Mouse (Mus musculus): Measurements from ENCODE around the gene 1700029I15Rik. TPM values are rescaled to one million over a fixed set of nuclear protein-coding genes. Genes with fewer than 3 reads are reported as not detected.

The 1700029I15Rik gene
- polyA plus RNA-seq, 2 experiments = 0.85 to 1.1 TPM

GRCm38 (mm10) chr2:92373437-92373813, 8.9 kb upstream of the 1700029I15Rik start:
- peaks cover 35% of the 10 kb centered on the region for H3K27me3 ChIP-seq (ENCODE audit: control insufficient read depth, insufficient read depth, low read length)
- H3K4me2 ChIP-seq (ENCODE audit: low read depth) = no peak overlapping the region
- H3K27ac ChIP-seq = no peak overlapping the region
- H3K9me3 ChIP-seq (ENCODE audit: control insufficient read depth, low read length) = no peaks in the 10 kb centered on the region
- DNase-seq (ENCODE audit: low read depth in 3 of 3, low spot score in 3 of 3) (no peak), ATAC-seq (ENCODE audit: insufficient read depth) (no peak)
- H3K9ac ChIP-seq (replicated peaks) = no peak overlapping the region
- TF ChIP-seq CTCF (IDR thresholded peaks at IDR 0.05; ENCODE audit: low read depth) (no peak), EP300 (IDR thresholded peaks at IDR 0.05; ENCODE audit: low read depth) (no peak)
- 58% methylated on average over 11 of the region's 11 CpGs for WGBS (ENCODE audit: insufficient replicate concordance)
- peaks cover 4% of the 10 kb centered on the region; the same call in 1 of the 2 replicates for H3K36me3 ChIP-seq (replicated peaks; ENCODE audit: control insufficient read depth, insufficient read depth, low read depth)
- peaks cover 4 to 13% of the 10 kb centered on the region in 2 experiments; a peak in 3 of 4 replicates for H3K4me1 ChIP-seq (replicated peaks; ENCODE audit: control insufficient read depth in 2 of 2, insufficient read depth in 2 of 2, low read length in 1 of 2)
- H3K4me3 ChIP-seq (ENCODE audit: insufficient read depth in 1 of 2, low read depth in 2 of 2, low read length in 2 of 2) = no peak overlapping the region

DNA sequence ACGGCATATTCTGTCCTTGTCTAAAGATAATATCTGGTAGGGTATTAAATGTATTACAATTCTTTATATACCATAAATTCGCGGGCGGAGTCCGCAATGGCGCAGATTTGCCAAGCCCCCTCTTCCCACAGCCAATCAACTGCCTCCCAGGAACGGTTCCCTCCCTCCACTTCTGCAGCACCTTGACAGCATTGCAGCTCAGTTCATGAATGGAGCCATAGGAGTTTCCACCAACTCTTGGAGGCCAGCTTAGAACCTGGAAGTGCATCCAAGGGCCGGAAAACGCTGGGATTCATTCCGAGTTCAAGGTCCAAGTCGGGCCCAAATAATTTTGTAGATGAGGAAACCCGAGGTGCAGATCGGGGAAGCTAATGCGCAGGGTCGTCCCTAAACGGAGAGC, 7.8 kb upstream of the 1700029I15Rik start, which contains the start of the genes Pex16 and Large2:
TSS of gene Pex16 (plus strand) at position 163 of the 400 bp plus-strand sequence.
TSS of gene Large2 (minus strand) at position 356 of the 400 bp plus-strand sequence.
- H3K9me3 ChIP-seq (ENCODE audit: control insufficient read depth, low read length) = no peaks in the 10 kb centered on the region
- H3K36me3 ChIP-seq (replicated peaks; ENCODE audit: control insufficient read depth, insufficient read depth, low read depth) = peaks cover 6% of the 10 kb centered on the region; the same call in 1 of the 2 replicates
- peaks cover 30% of the 10 kb centered on the region for H3K27me3 ChIP-seq (ENCODE audit: control insufficient read depth, insufficient read depth, low read length)
- H3K4me3 ChIP-seq (ENCODE audit: insufficient read depth in 1 of 2, low read depth in 2 of 2, low read length in 2 of 2) = peak within 1 kb of the TSS; percentile 66 to 88
- H3K27ac ChIP-seq = peak within 1 kb of the TSS; percentile 65
- H3K4me1 ChIP-seq (replicated peaks; ENCODE audit: control insufficient read depth in 2 of 2, insufficient read depth in 2 of 2, low read length in 1 of 2) = peaks cover 4 to 13% of the 10 kb centered on the region in 2 experiments; a peak in 3 of 4 replicates
- DNase-seq (ENCODE audit: low read depth in 3 of 3, low spot score in 3 of 3) (peak; percentile 43 to 55 (median 46)), ATAC-seq (ENCODE audit: insufficient read depth) (peak; percentile 16; the same call in 1 of the 2 replicates)
- peak within 1 kb of the TSS; percentile 66 for H3K9ac ChIP-seq (replicated peaks)
- no peak for TF ChIP-seq EP300 (IDR thresholded peaks at IDR 0.05; ENCODE audit: low read depth)
- TF ChIP-seq CTCF (IDR thresholded peaks at IDR 0.05; ENCODE audit: low read depth) = no peak
- peak within 1 kb of the TSS; percentile 98 for H3K4me2 ChIP-seq (ENCODE audit: low read depth)
- 3% methylated on average over 16 of the region's 16 CpGs for WGBS (ENCODE audit: insufficient replicate concordance)

DNA sequence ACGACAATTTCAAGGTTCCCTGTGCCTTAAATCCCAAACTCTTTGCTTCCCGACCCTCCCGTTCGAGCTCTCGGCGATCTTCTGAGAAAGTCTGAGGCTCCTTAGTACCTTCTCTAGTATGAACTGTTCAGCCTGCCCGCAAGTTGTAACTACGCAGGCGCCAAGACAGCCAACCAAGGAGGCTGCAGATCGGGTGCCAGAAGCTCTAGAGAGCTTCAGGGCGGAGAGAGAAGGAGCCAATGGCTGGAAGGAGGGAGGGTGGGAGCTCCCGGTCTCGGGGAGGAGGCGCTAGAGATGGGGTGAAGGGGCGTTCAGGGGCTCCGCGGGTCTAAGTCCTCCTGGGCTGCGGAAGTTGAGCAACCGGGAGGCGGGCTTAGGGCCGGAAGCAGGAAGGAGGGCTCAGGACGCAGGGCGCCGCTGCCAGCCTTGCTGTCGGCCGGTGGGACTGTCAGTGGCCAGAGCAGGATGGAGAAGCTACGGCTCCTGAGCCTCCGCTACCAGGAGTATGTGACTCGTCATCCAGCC, 7.2 kb upstream of the 1700029I15Rik start:
- under 1% methylated on average over 29 of the region's 29 CpGs for WGBS (ENCODE audit: insufficient replicate concordance)
- Histone ChIP-seq H3K27ac (peak overlapping the region; percentile 65), H3K36me3 (replicated peaks; ENCODE audit: control insufficient read depth, insufficient read depth, low read depth) (peaks cover 6% of the 10 kb centered on the region; the same call in 1 of the 2 replicates), H3K9ac (replicated peaks) (peak overlapping the region; percentile 66), H3K4me3 (ENCODE audit: insufficient read depth in 1 of 2, low read depth in 2 of 2, low read length in 2 of 2) (peak overlapping the region; percentile 66 to 88), H3K9me3 (ENCODE audit: control insufficient read depth, low read length) (no peaks in the 10 kb centered on the region), H3K4me1 (replicated peaks; ENCODE audit: control insufficient read depth in 2 of 2, insufficient read depth in 2 of 2, low read length in 1 of 2) (peaks cover 4 to 13% of the 10 kb centered on the region in 2 experiments; a peak in 3 of 4 replicates), H3K27me3 (ENCODE audit: control insufficient read depth, insufficient read depth, low read length) (peaks cover 24% of the 10 kb centered on the region), H3K4me2 (ENCODE audit: low read depth) (peak overlapping the region; percentile 98)
- TF ChIP-seq CTCF (IDR thresholded peaks at IDR 0.05; ENCODE audit: low read depth) = no peak
- no peak; the same call in 1 of the 2 replicates for TF ChIP-seq EP300 (IDR thresholded peaks at IDR 0.05; ENCODE audit: low read depth)
- DNase-seq (ENCODE audit: low read depth in 3 of 3, low spot score in 3 of 3) = peak; percentile 91 to 93 (median 92)
- ATAC-seq (ENCODE audit: insufficient read depth) = peak; percentile 95

DNA sequence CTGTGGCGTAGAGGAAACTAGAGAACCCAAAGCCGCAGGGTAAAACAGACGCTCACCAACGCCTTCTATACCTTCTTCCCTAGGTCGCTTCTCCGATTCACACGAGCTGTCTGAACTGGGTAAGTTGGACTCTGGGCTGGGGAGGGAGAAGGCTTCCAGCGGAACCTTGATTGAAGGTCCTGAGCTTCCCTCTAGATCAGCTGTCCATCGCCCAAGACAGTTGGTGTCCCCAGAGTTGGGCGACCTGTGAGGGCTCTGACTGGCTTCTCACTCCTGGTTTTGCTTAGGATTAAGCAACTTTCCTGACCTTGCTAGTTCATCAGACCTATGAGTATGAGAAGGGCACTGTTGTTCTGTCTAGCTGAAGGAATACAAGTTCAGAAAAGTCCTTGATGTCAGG, 6.5 kb upstream of the 1700029I15Rik start:
- H3K4me3 ChIP-seq (ENCODE audit: insufficient read depth in 1 of 2, low read depth in 2 of 2, low read length in 2 of 2) = peak overlapping the region; percentile 66 to 88
- DNase-seq (ENCODE audit: low read depth in 3 of 3, low spot score in 3 of 3) (no peak), ATAC-seq (ENCODE audit: insufficient read depth) (no peak)
- H3K36me3 ChIP-seq (replicated peaks; ENCODE audit: control insufficient read depth, insufficient read depth, low read depth) = peaks cover 6% of the 10 kb centered on the region; the same call in 1 of the 2 replicates
- H3K4me2 ChIP-seq (ENCODE audit: low read depth) = peak overlapping the region; percentile 98
- peaks cover 18% of the 10 kb centered on the region for H3K27me3 ChIP-seq (ENCODE audit: control insufficient read depth, insufficient read depth, low read length)
- peak overlapping the region; percentile 66 for H3K9ac ChIP-seq (replicated peaks)
- H3K27ac ChIP-seq = no peak overlapping the region
- peaks cover 4 to 13% of the 10 kb centered on the region in 2 experiments; a peak in 3 of 4 replicates for H3K4me1 ChIP-seq (replicated peaks; ENCODE audit: control insufficient read depth in 2 of 2, insufficient read depth in 2 of 2, low read length in 1 of 2)
- WGBS (ENCODE audit: insufficient replicate concordance) = 7% methylated on average over 10 of the region's 10 CpGs
- H3K9me3 ChIP-seq (ENCODE audit: control insufficient read depth, low read length) = no peaks in the 10 kb centered on the region
- TF ChIP-seq EP300 (IDR thresholded peaks at IDR 0.05; ENCODE audit: low read depth) (no peak), CTCF (IDR thresholded peaks at IDR 0.05; ENCODE audit: low read depth) (no peak)

DNA sequence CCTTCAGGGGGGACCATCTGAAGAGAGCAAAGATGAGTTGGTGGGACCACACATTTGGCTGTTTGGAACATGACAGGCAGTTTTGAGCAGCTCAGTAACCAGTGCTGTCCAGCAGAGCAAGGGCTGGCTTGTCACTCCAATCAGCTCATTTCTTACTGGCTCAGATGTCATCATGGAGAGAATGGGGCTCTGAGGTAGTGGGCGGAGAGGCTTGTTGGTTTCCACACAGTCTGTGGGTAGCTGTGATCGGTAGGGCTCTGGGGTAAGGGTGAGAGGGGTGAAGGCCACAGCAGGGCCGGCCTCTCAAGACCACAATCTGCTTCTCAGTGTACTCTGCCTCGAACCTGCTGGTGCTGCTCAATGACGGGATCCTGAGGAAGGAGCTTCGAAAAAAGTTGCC, 6.0 kb upstream of the 1700029I15Rik start:
- WGBS (ENCODE audit: insufficient replicate concordance) = 69% methylated on average over 6 of the region's 6 CpGs
- TF ChIP-seq EP300 (IDR thresholded peaks at IDR 0.05; ENCODE audit: low read depth) = no peak
- no peak for TF ChIP-seq CTCF (IDR thresholded peaks at IDR 0.05; ENCODE audit: low read depth)
- DNase-seq (ENCODE audit: low read depth in 3 of 3, low spot score in 3 of 3) (no peak), ATAC-seq (ENCODE audit: insufficient read depth) (no peak)
- H3K27ac ChIP-seq = no peak overlapping the region
- H3K4me1 ChIP-seq (replicated peaks; ENCODE audit: control insufficient read depth in 2 of 2, insufficient read depth in 2 of 2, low read length in 1 of 2) = peaks cover 4 to 13% of the 10 kb centered on the region in 2 experiments; a peak in 3 of 4 replicates
- H3K4me3 ChIP-seq (ENCODE audit: insufficient read depth in 1 of 2, low read depth in 2 of 2, low read length in 2 of 2) = peak overlapping the region; percentile 66 to 88
- peaks cover 13% of the 10 kb centered on the region for H3K27me3 ChIP-seq (ENCODE audit: control insufficient read depth, insufficient read depth, low read length)
- peak overlapping the region; percentile 98 for H3K4me2 ChIP-seq (ENCODE audit: low read depth)
- H3K9me3 ChIP-seq (ENCODE audit: control insufficient read depth, low read length) = no peaks in the 10 kb centered on the region
- H3K9ac ChIP-seq (replicated peaks) = peak overlapping the region; percentile 66
- peaks cover 6% of the 10 kb centered on the region; the same call in 1 of the 2 replicates for H3K36me3 ChIP-seq (replicated peaks; ENCODE audit: control insufficient read depth, insufficient read depth, low read depth)

Data from liver, embryonic 14.5 days (tissue).